Mouse (Mus musculus) spleen, postnatal 36 days (tissue): ENCODE measurements at regions not wholly inside any gene's neighbourhood (a gene's known extent, or its start where the extent isn't known, plus 50 kb on each side); places are given as distances from the start of the nearest gene placed in this dataset.

Source experiments
- DNase-seq, 2 experiments: peaks; one replicate each; pipeline ENCODE4 v3.0.0; 2022; ENCODE audit warnings: low spot score in 2 of 2, mixed read lengths in 1 of 2

GRCm38 (mm10) chr17:47179410-47179809 is 169.1 kb upstream of the Ubr2 start:
- DNase-seq = no peak

GRCm38 (mm10) chr17:47178705-47179104 is 168.3 kb upstream of the Ubr2 start:
- no peak for DNase-seq

- no peak for DNase-seq
Measured at GRCm38 (mm10) chr17:47177671-47178246, 167.4 kb upstream of the Ubr2 start.

GRCm38 (mm10) chr17:47176328-47176727 is 166.0 kb upstream of the Ubr2 start:
- no peak for DNase-seq

GRCm38 (mm10) chr17:47174748-47175215 is 164.4 kb upstream of the Ubr2 start:
- DNase-seq = peak; percentile 46 to 50

GRCm38 (mm10) chr17:47171801-47172200 is 161.4 kb upstream of the Ubr2 start:
- DNase-seq = no peak

- no peak for DNase-seq
Measured at GRCm38 (mm10) chr17:47170978-47171593, 160.7 kb upstream of the Ubr2 start.

GRCm38 (mm10) chr17:47168105-47168504 is 157.7 kb upstream of the Ubr2 start:
- DNase-seq = no peak

GRCm38 (mm10) chr17:47163677-47164340 is 153.5 kb upstream of the Ubr2 start:
- DNase-seq = no peak

- no peak for DNase-seq
Measured at GRCm38 (mm10) chr17:47162459-47162858, 152.1 kb upstream of the Ubr2 start.

- DNase-seq = no peak
Measured at GRCm38 (mm10) chr17:47156237-47156636, 145.9 kb upstream of the Ubr2 start.

GRCm38 (mm10) chr17:47151557-47152278 is 141.4 kb upstream of the Ubr2 start:
- DNase-seq = no peak

- no peak for DNase-seq
Measured at GRCm38 (mm10) chr17:47151193-47151556, 140.8 kb upstream of the Ubr2 start.

GRCm38 (mm10) chr17:47150636-47151035 is 140.3 kb upstream of the Ubr2 start:
- no peak for DNase-seq

GRCm38 (mm10) chr17:47149662-47150061 is 139.3 kb upstream of the Ubr2 start:
- DNase-seq = no peak

GRCm38 (mm10) chr17:47149158-47149557 is 138.8 kb upstream of the Ubr2 start:
- no peak for DNase-seq

GRCm38 (mm10) chr17:47146640-47147039 is 136.3 kb upstream of the Ubr2 start:
- DNase-seq = no peak

GRCm38 (mm10) chr17:47145590-47145989 is 135.2 kb upstream of the Ubr2 start:
- DNase-seq = no peak

- DNase-seq = no peak
Measured at GRCm38 (mm10) chr17:47144996-47145395, 134.6 kb upstream of the Ubr2 start.

- no peak for DNase-seq
Measured at GRCm38 (mm10) chr17:47144460-47144859, 134.1 kb upstream of the Ubr2 start.

- DNase-seq = no peak
Measured at GRCm38 (mm10) chr17:47143898-47144297, 133.5 kb upstream of the Ubr2 start.

GRCm38 (mm10) chr17:47142885-47143284 is 132.5 kb upstream of the Ubr2 start:
- DNase-seq = no peak

GRCm38 (mm10) chr17:47142276-47142675 is 131.9 kb upstream of the Ubr2 start:
- no peak for DNase-seq
